Mouse (Mus musculus): ENCODE results near the gene Gm10717.
A peak's percentile ranks its signal among the peaks of the same experiment; 100 is the strongest.
"Not testable (repeated sequence)": the region's sequence is repeated elsewhere in the genome, so short reads cannot be mapped to it uniquely, and the experiment has no call there.

Gene Gm10717

DNA sequence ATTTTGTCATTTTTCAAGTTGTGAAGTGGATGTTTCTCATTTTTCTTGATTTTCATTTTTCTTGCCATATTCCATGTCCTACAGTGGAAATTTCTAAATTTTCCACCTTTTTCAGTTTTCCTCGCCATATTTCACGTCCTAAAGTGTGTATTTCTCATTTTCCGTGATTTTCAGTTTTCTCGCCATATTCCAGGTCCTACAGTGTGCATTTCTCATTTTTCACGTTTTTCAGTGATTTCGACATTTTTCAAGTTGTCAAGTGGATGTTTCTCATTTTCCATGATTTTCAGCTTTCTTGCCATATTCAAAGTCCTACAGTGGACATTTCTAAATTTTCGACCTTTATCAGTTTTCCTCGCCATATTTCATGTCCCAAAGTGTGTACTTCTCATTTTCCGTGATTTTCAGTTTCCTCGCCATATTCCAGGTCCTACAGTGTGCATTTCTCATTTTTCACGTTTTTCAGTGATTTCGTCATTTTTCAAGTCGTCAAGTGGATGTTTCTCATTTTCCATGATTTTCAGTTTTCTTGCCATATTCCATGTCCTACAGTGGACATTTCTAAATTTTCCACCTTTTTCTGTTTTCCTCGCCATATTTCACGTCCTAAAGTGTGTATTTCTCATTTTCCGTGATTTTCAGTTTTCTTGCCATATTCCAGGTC, 1.1 kb upstream of the Gm10717 start:
- DNase-seq (ENCODE audit: extremely low read depth, low read depth): not testable (repeated sequence)

DNA sequence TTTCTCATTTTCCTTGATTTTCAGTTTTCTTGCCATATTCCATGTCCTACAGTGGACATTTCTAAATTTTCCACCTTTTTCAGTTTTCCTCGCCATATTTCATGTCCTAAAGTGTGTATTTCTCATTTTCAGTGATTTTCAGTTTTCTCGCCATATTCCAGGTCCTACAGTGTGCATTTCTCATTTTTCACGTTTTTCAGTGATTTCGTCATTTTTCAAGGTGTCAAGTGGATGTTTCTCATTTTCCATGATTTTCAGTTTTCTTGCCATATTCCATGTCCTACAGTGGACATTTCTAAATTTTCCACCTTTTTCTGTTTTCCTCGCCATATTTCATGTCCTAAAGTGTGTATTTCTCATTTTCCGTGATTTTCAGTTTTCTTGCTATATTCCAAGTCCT, 436 bp downstream of the Gm10717 start:
- DNase-seq (ENCODE audit: extremely low read depth, low read depth): not testable (repeated sequence)

DNA sequence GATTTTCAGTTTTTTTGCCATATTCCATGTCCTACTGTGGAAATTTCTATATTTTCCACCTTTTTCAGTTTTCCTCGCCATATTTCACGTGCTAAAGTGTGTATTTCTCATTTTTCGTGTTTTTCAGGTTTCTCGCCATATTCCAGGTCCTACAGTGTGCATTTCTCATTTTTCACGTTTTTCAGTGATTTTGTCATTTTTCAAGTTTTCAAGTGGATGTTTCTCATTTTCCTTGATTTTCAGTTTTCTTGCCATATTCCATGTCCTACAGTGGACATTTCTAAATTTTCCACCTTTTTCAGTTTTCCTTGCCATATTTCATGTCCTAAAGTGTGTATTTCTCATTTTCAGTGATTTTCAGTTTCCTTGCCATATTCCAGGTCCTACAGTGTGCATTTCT, 919 bp downstream of the Gm10717 start:
- DNase-seq (ENCODE audit: extremely low read depth, low read depth): not testable (repeated sequence)

DNA sequence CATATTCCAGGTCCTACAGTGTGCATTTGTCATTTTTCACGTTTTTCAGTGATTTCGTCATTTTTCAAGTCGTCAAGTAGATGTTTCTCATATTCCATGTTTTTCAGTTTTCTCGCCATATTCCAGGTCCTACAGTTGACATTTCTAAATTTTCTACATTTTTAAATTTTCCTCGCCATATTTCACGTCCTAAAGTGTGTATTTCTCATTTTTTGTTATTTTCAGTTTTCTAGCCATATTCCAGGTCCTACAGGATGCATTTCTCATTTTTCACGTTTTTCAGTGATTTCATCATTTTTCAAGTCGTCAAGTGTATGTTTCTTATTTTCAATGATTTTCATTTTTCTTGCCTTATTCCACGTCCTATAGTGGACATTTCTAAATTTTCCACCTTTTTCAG, 1.5 kb downstream of the Gm10717 start:
- not testable (repeated sequence) for DNase-seq (ENCODE audit: extremely low read depth, low read depth)

DNA sequence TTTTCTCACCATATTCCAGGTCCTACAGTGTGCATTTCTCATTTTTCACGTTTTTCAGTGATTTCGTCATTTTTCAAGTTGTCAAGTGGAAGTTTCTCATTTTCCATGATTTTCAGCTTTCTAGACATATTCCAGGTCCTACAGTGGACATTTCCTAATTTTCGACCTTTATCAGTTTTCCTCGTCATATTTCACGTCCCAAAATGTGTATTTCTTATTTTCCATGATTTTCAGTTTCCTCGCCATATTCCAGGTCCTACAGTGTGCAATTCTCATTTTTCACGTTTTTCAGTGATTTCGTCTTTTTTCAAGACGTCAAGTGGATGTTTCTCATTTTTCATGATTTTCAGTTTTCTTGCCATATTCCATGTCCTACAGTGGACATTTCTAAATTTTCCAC, 2.0 kb downstream of the Gm10717 start:
- DNase-seq (ENCODE audit: extremely low read depth, low read depth): peak; percentile 29

DNA sequence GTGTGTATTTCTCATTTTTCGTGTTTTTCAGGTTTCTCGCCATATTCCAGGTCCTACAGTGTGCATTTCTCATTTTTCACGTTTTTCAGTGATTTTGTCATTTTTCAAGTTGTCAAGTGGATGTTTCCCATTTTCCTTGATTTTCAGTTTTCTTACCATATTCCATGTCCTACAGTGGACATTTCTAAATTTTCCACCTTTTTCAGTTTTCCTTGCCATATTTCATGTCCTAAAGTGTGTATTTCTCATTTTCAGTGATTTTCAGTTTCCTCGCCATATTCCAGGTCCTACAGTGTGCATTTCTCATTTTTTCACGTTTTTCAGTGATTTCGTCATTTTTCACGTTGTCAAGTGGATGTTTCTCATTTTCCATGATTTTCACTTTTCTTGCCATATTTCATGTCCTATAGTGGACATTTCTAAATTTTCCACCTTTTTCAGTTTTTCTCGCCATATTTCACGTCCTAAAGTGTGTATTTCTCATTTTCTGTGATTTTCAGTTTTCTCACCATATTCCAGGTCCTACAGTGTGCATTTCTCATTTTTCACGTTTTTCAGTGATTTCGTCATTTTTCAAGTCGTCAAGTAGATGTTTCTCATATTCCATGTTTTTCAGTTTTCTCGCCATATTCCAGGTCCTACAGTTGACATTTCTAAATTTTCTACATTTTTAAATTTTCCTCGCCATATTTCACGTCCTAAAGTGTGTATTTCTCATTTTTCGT, 4.2 kb downstream of the Gm10717 start:
- DNase-seq (ENCODE audit: extremely low read depth, low read depth): not testable (repeated sequence)

DNA sequence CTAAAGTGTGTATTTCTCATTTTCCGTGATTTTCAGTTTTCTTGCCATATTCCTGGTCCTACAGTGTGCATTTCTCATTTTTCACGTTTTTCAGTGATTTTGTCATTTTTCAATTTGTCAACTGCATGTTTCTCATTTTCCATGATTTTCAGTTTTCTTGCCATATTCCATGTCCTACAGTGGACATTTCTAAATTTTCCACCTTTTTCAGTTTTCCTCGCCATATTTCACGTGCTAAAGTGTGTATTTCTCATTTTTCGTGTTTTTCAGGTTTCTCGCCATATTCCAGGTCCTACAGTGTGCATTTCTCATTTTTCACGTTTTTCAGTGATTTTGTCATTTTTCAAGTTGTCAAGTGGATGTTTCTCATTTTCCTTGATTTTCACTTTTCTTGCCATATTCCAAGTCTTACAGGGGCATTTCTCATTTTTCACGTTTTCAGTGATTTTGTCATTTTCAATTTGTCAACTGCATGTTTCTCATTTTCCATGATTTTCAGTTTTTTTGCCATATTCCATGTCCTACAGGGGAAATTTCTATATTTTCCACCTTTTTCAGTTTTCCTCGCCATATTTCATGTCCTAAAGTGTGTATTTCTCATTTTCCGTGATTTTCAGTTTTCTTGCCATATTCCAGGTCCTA, 5.6 kb downstream of the Gm10717 start:
- peak; percentile 86 for DNase-seq (ENCODE audit: extremely low read depth, low read depth)

DNA sequence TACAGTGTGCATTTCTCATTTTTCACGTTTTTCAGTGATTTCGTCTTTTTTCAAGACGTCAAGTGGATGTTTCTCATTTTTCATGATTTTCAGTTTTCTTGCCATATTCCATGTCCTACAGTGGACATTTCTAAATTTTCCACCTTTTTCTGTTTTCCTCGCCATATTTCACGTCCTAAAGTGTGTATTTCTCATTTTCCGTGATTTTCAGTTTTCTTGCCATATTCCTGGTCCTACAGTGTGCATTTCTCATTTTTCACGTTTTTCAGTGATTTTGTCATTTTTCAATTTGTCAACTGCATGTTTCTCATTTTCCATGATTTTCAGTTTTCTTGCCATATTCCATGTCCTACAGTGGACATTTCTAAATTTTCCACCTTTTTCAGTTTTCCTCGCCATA, 9.1 kb downstream of the Gm10717 start, which contains the start of gene Gm17535:
Gm17535 (plus strand) TSS at position 301 of the 400 bp plus-strand sequence.
- DNase-seq (ENCODE audit: extremely low read depth, low read depth): not testable (repeated sequence)

DNA sequence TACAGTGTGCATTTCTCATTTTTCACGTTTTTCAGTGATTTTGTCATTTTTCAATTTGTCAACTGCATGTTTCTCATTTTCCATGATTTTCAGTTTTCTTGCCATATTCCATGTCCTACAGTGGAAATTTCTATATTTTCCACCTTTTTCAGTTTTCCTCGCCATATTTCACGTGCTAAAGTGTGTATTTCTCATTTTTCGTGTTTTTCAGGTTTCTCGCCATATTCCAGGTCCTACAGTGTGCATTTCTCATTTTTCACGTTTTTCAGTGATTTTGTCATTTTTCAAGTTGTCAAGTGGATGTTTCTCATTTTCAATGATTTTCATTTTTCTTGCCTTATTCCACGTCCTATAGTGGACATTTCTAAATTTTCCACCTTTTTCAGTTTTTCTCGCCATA, 11.4 kb downstream of the Gm10717 start, which contains the start of gene Gm10715:
Gm10715 (plus strand) TSS at position 301 of the 400 bp plus-strand sequence.
- not testable (repeated sequence) for DNase-seq (ENCODE audit: extremely low read depth, low read depth)

DNA sequence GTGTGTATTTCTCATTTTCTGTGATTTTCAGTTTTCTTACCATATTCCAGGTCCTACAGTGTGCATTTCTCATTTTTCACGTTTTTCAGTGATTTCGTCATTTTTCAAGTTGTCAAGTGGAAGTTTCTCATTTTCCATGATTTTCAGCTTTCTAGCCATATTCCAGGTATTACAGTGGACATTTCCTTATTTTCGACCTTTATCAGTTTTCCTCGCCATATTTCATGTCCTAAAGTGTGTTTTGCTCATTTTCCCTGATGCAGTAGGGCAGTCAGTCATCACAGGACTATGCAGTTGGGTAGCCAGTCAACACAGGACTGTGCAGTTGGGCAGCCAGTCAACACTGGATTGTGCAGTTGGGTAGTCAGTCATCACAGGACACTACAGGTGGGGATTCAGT, 12.9 kb downstream of the Gm10717 start:
- peak; percentile 20 for DNase-seq (ENCODE audit: extremely low read depth, low read depth)

Measured in MEL-GATA-1-ER (cell line).